9 mouse cellular contexts compared by ENCODE assay signal in genomic region chr11:53636183-53636646, GRCm38 (mm10). TPM values are rescaled to one million over a fixed set of nuclear protein-coding genes. Genes with fewer than 3 reads are reported as not detected.
A peak's percentile ranks its signal among the peaks of the same experiment; 100 is the strongest.
DNase-seq lines count a peak whose midpoint lies in the region; ATAC-seq and TF ChIP-seq lines count a peak whose summit lies in the region.
"Had no signal": no experiment of that assay in that cellular context is flagged by ENCODE, and none has a peak within 500 bp of the region (broad histone marks: within the 10 kb centered on the region; RNA-seq: fewer than 3 reads in every experiment).

No protein-coding gene starts in this region.

- TF ChIP-seq CTCF in spleen, adult 2 months (IDR thresholded peaks at IDR 0.05; ENCODE audit: extremely low read depth, insufficient read depth, insufficient read length, insufficient replicate concordance), result no peak

- no peaks in the 10 kb centered on the region for H3K79me2 ChIP-seq in myocyte (ENCODE audit: control insufficient read depth, insufficient read depth)

- ATAC-seq in cerebellum, adult (ENCODE audit: insufficient number of reproducible peaks, low FRiP score, low TSS enrichment), result no peak
- ATAC-seq in forebrain, embryonic 15.5 days (replicated peaks), result no peak
- peak; percentile 40; the same call in 1 of the 2 replicates for ATAC-seq in limb, embryonic 15.5 days (ENCODE audit: insufficient number of reproducible peaks, low FRiP score, low TSS enrichment, low read depth)

- peaks cover 6% of the 10 kb centered on the region; the same call in 1 of the 2 replicates for H3K27me3 ChIP-seq in spleen, adult 2 months (ENCODE audit: control insufficient read depth, insufficient read depth, low read length)
- peaks cover 5% of the 10 kb centered on the region; the same call in 1 of the 2 replicates for H3K27me3 ChIP-seq in forebrain, embryonic 15.5 days
- H3K27me3 ChIP-seq in limb, embryonic 15.5 days, result peaks cover 11% of the 10 kb centered on the region; the same call in 1 of the 2 replicates
- H3K27me3 ChIP-seq in myocyte (ENCODE audit: control insufficient read depth, insufficient read depth, insufficient read length), result peaks cover 6% of the 10 kb centered on the region

- H3K4me1 ChIP-seq in spleen, adult 2 months (ENCODE audit: control insufficient read depth, insufficient read depth, insufficient read length), result peaks cover 5% of the 10 kb centered on the region
- peaks cover 7% of the 10 kb centered on the region for H3K4me1 ChIP-seq in forebrain, embryonic 15.5 days
- H3K4me1 ChIP-seq in limb, embryonic 15.5 days, result peaks cover 17% of the 10 kb centered on the region

- 4% methylated on average over 40 of the region's 40 CpGs for WGBS in spleen, adult 2 months
- 4% methylated on average over 39 of the region's 40 CpGs for WGBS in forebrain, embryonic 15.5 days
- 1% methylated on average over 36 of the region's 40 CpGs for WGBS in limb, embryonic 15.5 days

- no peak overlapping the region for H3K27ac ChIP-seq in spleen, adult 2 months (ENCODE audit: insufficient read depth, low read length)
- H3K27ac ChIP-seq in forebrain, embryonic 15.5 days (replicated peaks), result no peak overlapping the region
- H3K27ac ChIP-seq in limb, embryonic 15.5 days, result no peak overlapping the region

- H3K4me2 ChIP-seq in forebrain, embryonic 15.5 days (replicated peaks), result peak overlapping the region; percentile 63
- peak overlapping the region; percentile 74 for H3K4me2 ChIP-seq in limb, embryonic 15.5 days
- peak overlapping the region; percentile 6 for H3K4me2 ChIP-seq in myocyte (ENCODE audit: low read depth)

- no peak overlapping the region for H3ac ChIP-seq in myocyte (ENCODE audit: control insufficient read depth, insufficient read length)

- no peaks in the 10 kb centered on the region for H3K9me3 ChIP-seq in forebrain, embryonic 15.5 days
- no peaks in the 10 kb centered on the region for H3K9me3 ChIP-seq in limb, embryonic 15.5 days

- H3K4me3 ChIP-seq in spleen, adult 2 months (ENCODE audit: extremely low read depth, insufficient read depth, insufficient read length), result peak overlapping the region; percentile 29; the same call in 1 of the 2 replicates
- H3K4me3 ChIP-seq in forebrain, embryonic 15.5 days, result peak overlapping the region; percentile 33
- H3K4me3 ChIP-seq in limb, embryonic 15.5 days, result peak overlapping the region; percentile 33
- no peak overlapping the region for H3K4me3 ChIP-seq in myocyte

- H3K9ac ChIP-seq in forebrain, embryonic 15.5 days (replicated peaks), result peak overlapping the region; percentile 49
- 0 out of 2 replicates have a peak overlapping the region, but pooled peaks have one; percentile 33 for H3K9ac ChIP-seq in limb, embryonic 15.5 days

- H3K36me3 ChIP-seq in spleen, adult 2 months (ENCODE audit: control insufficient read depth, insufficient read depth, low read length), result no peaks in the 10 kb centered on the region
- no peaks in the 10 kb centered on the region for H3K36me3 ChIP-seq in forebrain, embryonic 15.5 days
- H3K36me3 ChIP-seq in limb, embryonic 15.5 days, result no peaks in the 10 kb centered on the region
- no peaks in the 10 kb centered on the region for H3K36me3 ChIP-seq in myocyte (ENCODE audit: control insufficient read depth, insufficient read depth)

- DNase-seq in cerebellum, adult 11 months, result peak; percentile 20
- no peak for DNase-seq in spleen, adult 2 months (ENCODE audit: low read depth in 1 of 2, low spot score in 2 of 2)
- no peak for DNase-seq in spleen, postnatal 14 days (ENCODE audit: low spot score in 2 of 2)
- DNase-seq in spleen, adult 18-20 months, result no peak

- TF ChIP-seq POLR2A in spleen, adult 2 months (IDR thresholded peaks at IDR 0.05; ENCODE audit: low read depth, low read length), result no peak
- no peak for TF ChIP-seq POLR2A in myocyte (IDR thresholded peaks at IDR 0.05; ENCODE audit: insufficient read length, low read depth)

TF ChIP-seq in myocyte, 11 proteins besides CTCF, POLR2A, EP300 and RAD21:
- no peak for TF ChIP-seq REST (IDR thresholded peaks at IDR 0.05; ENCODE audit: insufficient read depth, insufficient read length)
- no peak for TF ChIP-seq E2F4 (IDR thresholded peaks at IDR 0.05; ENCODE audit: insufficient read depth)
- no peak for TF ChIP-seq SRF (IDR thresholded peaks at IDR 0.05; ENCODE audit: control insufficient read depth, insufficient read length, low read depth)
- TF ChIP-seq CEBPB (IDR thresholded peaks at IDR 0.05; ENCODE audit: insufficient read depth, poor library complexity, severe bottlenecking), result no peak
- TF ChIP-seq TCF3 (IDR thresholded peaks at IDR 0.05; ENCODE audit: insufficient read length, low read depth), result no peak
- TF ChIP-seq MYOD1 (IDR thresholded peaks at IDR 0.05; ENCODE audit: control insufficient read depth in 1 of 3, insufficient read length in 2 of 3, low read depth in 2 of 3), result no peak
- TF ChIP-seq USF1 (IDR thresholded peaks at IDR 0.05; ENCODE audit: low read depth), result no peak
- no peak for TF ChIP-seq POLR2AphosphoS2 (IDR thresholded peaks at IDR 0.05; ENCODE audit: insufficient read length, low read depth)
- no peak for TF ChIP-seq MAX (IDR thresholded peaks at IDR 0.05; ENCODE audit: low read depth)
- no peak for TF ChIP-seq MYOG (IDR thresholded peaks at IDR 0.05; ENCODE audit: control insufficient read depth in 1 of 3, insufficient read depth in 1 of 3, insufficient read length in 2 of 3, low read depth in 2 of 3)
- TF ChIP-seq TCF12 (IDR thresholded peaks at IDR 0.05; ENCODE audit: insufficient read depth, poor library complexity, severe bottlenecking), result no peak

RNA-seq across cellular contexts. Expression of gene Il13, which starts 1.7 kb away (rescaled TPM):
- polyA plus RNA-seq in spleen, adult 2 months (2012; rRNA removed), result not detected in 2 replicates
- polyA plus RNA-seq in forebrain, embryonic 15.5 days (2015; fragmentation: Nextera tagmentation; extraction: Ambion mirVana), result not detected in 2 replicates
- not detected in 2 replicates for polyA plus RNA-seq in limb, embryonic 15.5 days (2015; fragmentation: Nextera tagmentation; extraction: Ambion mirVana)
- polyA plus RNA-seq in myocyte (2012; fragmentation: generic; extraction: Trizol), result not detected
- polyA plus RNA-seq: C2C12 had no signal

RNA-seq across cellular contexts. Expression of gene Il4, which starts 17.7 kb away (rescaled TPM):
- polyA plus RNA-seq in spleen, adult 2 months (2012; rRNA removed), result 0.68 TPM in 1 of 2 replicates, not detected in the other
- polyA plus RNA-seq in forebrain, embryonic 15.5 days (2015; fragmentation: Nextera tagmentation; extraction: Ambion mirVana), result 3.9 and 4.3 TPM in 2 replicates
- polyA plus RNA-seq in limb, embryonic 15.5 days (2015; fragmentation: Nextera tagmentation; extraction: Ambion mirVana), result 1.8 and 2.6 TPM in 2 replicates
- polyA plus RNA-seq in myocyte (2012; fragmentation: generic; extraction: Trizol), result 0.19 TPM
- polyA plus RNA-seq: C2C12 had no signal

Comparison
In these comparisons a context has a peak if more than half of its experiments do, and no peak if none do; other contexts are left out.
1. H3K4me2 ChIP-seq: peak in every context shown above with its lines; median percentile 74 in limb, embryonic 15.5 days; 63 in forebrain, embryonic 15.5 days; 6 in myocyte.